16 mouse cellular contexts compared by ENCODE assay signal in genomic region chr11:96940578-96941465, GRCm38 (mm10). TPM values are rescaled to one million over a fixed set of nuclear protein-coding genes. Genes with fewer than 3 reads are reported as not detected.
DNase-seq lines count a peak whose midpoint lies in the region; ATAC-seq lines count a peak whose summit lies in the region.
"Had no signal": no experiment of that assay in that cellular context is flagged by ENCODE, and none has a peak within 500 bp of the region (broad histone marks: within the 10 kb centered on the region; RNA-seq: fewer than 3 reads in every experiment).

No protein-coding gene starts in this region.

- H3K4me3 ChIP-seq in heart, embryonic 11.5 days (ENCODE audit: low read depth, low read length) = no peak overlapping the region
- peak overlapping the region; percentile 83 for H3K4me3 ChIP-seq in liver, embryonic 15.5 days (replicated peaks)
- H3K4me3 ChIP-seq: kidney, embryonic 15.5 days; layer of hippocampus, adult 2 months; limb, embryonic 12.5 days had no signal

- no peaks in the 10 kb centered on the region for H3K9me3 ChIP-seq in heart, embryonic 11.5 days (replicated peaks; ENCODE audit: control insufficient read depth, low read length)
- no peaks in the 10 kb centered on the region for H3K9me3 ChIP-seq in liver, embryonic 15.5 days (replicated peaks)
- H3K9me3 ChIP-seq: kidney, embryonic 15.5 days; limb, embryonic 12.5 days had no signal

- H3K4me1 ChIP-seq in heart, embryonic 11.5 days (ENCODE audit: control insufficient read depth, insufficient read depth, low read length) = 0 out of 2 replicates have a peak, but pooled peaks cover 3% of the 10 kb centered on the region
- H3K4me1 ChIP-seq in liver, embryonic 15.5 days (replicated peaks) = peaks cover 79% of the 10 kb centered on the region

- no peak for DNase-seq in heart, adult 18-20 months
- DNase-seq in thymus, postnatal 4 days = peak; percentile 48
- DNase-seq in thymus, postnatal 25 days = no peak
- DNase-seq in yolk sac, embryonic 10.5 days (ENCODE audit: low spot score) = no peak
- no peak for DNase-seq in frontal cortex, postnatal 14 days (ENCODE audit: low spot score in 2 of 2)
- DNase-seq in layer of hippocampus, postnatal 25 days (ENCODE audit: extremely low spot score in 1 of 2, low spot score in 1 of 2) = no peak
- DNase-seq: adrenal gland, postnatal 36 days; cerebellum, adult 2 months; right cerebral cortex, adult 18-20 months had no signal

- H3K27me3 ChIP-seq in heart, embryonic 11.5 days (ENCODE audit: control insufficient read depth, insufficient read depth, low read length) = no peaks in the 10 kb centered on the region
- H3K27me3 ChIP-seq in liver, embryonic 15.5 days = no peaks in the 10 kb centered on the region
- H3K27me3 ChIP-seq: kidney, embryonic 15.5 days had no signal

- peak overlapping the region; percentile 49 for H3K4me2 ChIP-seq in heart, embryonic 11.5 days
- H3K4me2 ChIP-seq in liver, embryonic 15.5 days = peak overlapping the region; percentile 95
- H3K4me2 ChIP-seq: kidney, embryonic 15.5 days; limb, embryonic 12.5 days had no signal

- no peak for ATAC-seq in heart, embryonic 11.5 days (replicated peaks; ENCODE audit: insufficient number of reproducible peaks, low FRiP score, low TSS enrichment)
- peak; percentile 8 for ATAC-seq in liver, embryonic 15.5 days (ENCODE audit: insufficient read depth)
- ATAC-seq: hindbrain, postnatal 0 days had no signal

- 68% methylated on average over 16 of the region's 16 CpGs for WGBS in heart, embryonic 11.5 days (ENCODE audit: insufficient replicate concordance)
- WGBS in liver, embryonic 15.5 days (ENCODE audit: insufficient replicate concordance) = 51% methylated on average over 16 of the region's 16 CpGs

- H3K36me3 ChIP-seq in heart, embryonic 11.5 days (ENCODE audit: control insufficient read depth, insufficient read depth, low read length) = no peaks in the 10 kb centered on the region; the same call in 1 of the 2 replicates
- peaks cover 68% of the 10 kb centered on the region for H3K36me3 ChIP-seq in liver, embryonic 15.5 days (replicated peaks)
- H3K36me3 ChIP-seq: kidney, embryonic 15.5 days; limb, embryonic 12.5 days had no signal

- no peak overlapping the region for H3K27ac ChIP-seq in heart, embryonic 11.5 days (ENCODE audit: low read depth, low read length)
- H3K27ac ChIP-seq in liver, embryonic 15.5 days (replicated peaks) = peak overlapping the region; percentile 100
- H3K27ac ChIP-seq: hindbrain, postnatal 0 days; kidney, embryonic 15.5 days; layer of hippocampus, adult 2 months; limb, embryonic 12.5 days; macrophage had no signal

- H3K9ac ChIP-seq in heart, embryonic 11.5 days (ENCODE audit: low read depth, low read length) = no peak overlapping the region
- peak overlapping the region; percentile 95 for H3K9ac ChIP-seq in liver, embryonic 15.5 days
- H3K9ac ChIP-seq: kidney, embryonic 15.5 days; limb, embryonic 12.5 days had no signal

RNA-seq across cellular contexts. Expression of gene Pnpo, which starts 3.0 kb away (rescaled TPM):
- polyA plus RNA-seq in heart, embryonic 11.5 days (2014; fragmentation: Nextera tagmentation; extraction: Ambion mirVana) = 63.9 and 68.0 TPM in 2 replicates
- total RNA-seq in heart, adult 18-20 months (2021) = 10 to 100 TPM; 16.7 to 17.4 TPM
- polyA plus RNA-seq in liver, embryonic 15.5 days (2015; fragmentation: Nextera tagmentation; extraction: Ambion mirVana) = 719 and 785 TPM in 2 replicates
- 10 to 100 TPM; 35.1 to 37.9 TPM for total RNA-seq in layer of hippocampus, postnatal 25 days (2021)

RNA-seq across cellular contexts. Expression of gene Prr15l, which starts 12.9 kb away (rescaled TPM):
- polyA plus RNA-seq in heart, embryonic 11.5 days (2014; fragmentation: Nextera tagmentation; extraction: Ambion mirVana) = 0.23 and 0.50 TPM in 2 replicates
- 1 to 10 TPM in 1 of 2 experiments, under 1 TPM in 1; 0.79 to 2.2 TPM for total RNA-seq in heart, adult 18-20 months (2021)
- 5.9 and 6.1 TPM in 2 replicates for polyA plus RNA-seq in liver, embryonic 15.5 days (2015; fragmentation: Nextera tagmentation; extraction: Ambion mirVana)
- total RNA-seq in layer of hippocampus, postnatal 25 days (2021) = not detected
- total RNA-seq: layer of hippocampus, adult 2 months had no signal
- polyA plus RNA-seq: cerebellum, adult 2 months; macrophage had no signal

RNA-seq across cellular contexts. Expression of gene Cdk5rap3, which starts 24.5 kb away (rescaled TPM):
- 52.5 and 60.2 TPM in 2 replicates for polyA plus RNA-seq in heart, embryonic 11.5 days (2014; fragmentation: Nextera tagmentation; extraction: Ambion mirVana)
- 10 to 100 TPM; 23.4 to 25.1 TPM for total RNA-seq in heart, adult 18-20 months (2021)
- 33.7 and 40.6 TPM in 2 replicates for polyA plus RNA-seq in liver, embryonic 15.5 days (2015; fragmentation: Nextera tagmentation; extraction: Ambion mirVana)
- total RNA-seq in layer of hippocampus, postnatal 25 days (2021) = 10 to 100 TPM; 35.8 to 37.2 TPM

RNA-seq across cellular contexts. Expression of gene Sp2, which starts 41.9 kb away (rescaled TPM):
- 17.3 and 17.9 TPM in 2 replicates for polyA plus RNA-seq in heart, embryonic 11.5 days (2014; fragmentation: Nextera tagmentation; extraction: Ambion mirVana)
- total RNA-seq in heart, adult 18-20 months (2021) = 10 to 100 TPM in 1 of 2 experiments, 1 to 10 TPM in 1; 7.4 to 10.3 TPM
- polyA plus RNA-seq in liver, embryonic 15.5 days (2015; fragmentation: Nextera tagmentation; extraction: Ambion mirVana) = 17.6 and 18.0 TPM in 2 replicates
- total RNA-seq in layer of hippocampus, postnatal 25 days (2021) = 10 to 100 TPM; 12.8 to 15.0 TPM
